22 mouse cellular contexts compared by ENCODE assay signal in genomic region chr10:51941192-51941591, GRCm38 (mm10).
"Had no signal": no experiment of that assay in that cellular context is flagged by ENCODE, and none has a peak within 500 bp of the region (broad histone marks: within the 10 kb centered on the region; RNA-seq: fewer than 3 reads in every experiment).

No protein-coding gene starts in this region.

- H3K4me3 ChIP-seq: lung, embryonic 15.5 days; megakaryocyte, embryonic 14.5 days; midbrain, embryonic 12.5 days; myocyte; neural tube, embryonic 13.5 days; neural tube, embryonic 15.5 days had no signal

- H3K36me3 ChIP-seq: lung, embryonic 15.5 days; midbrain, embryonic 12.5 days; neural tube, embryonic 13.5 days; neural tube, embryonic 15.5 days had no signal

- H3K4me2 ChIP-seq: lung, embryonic 15.5 days; midbrain, embryonic 12.5 days; neural tube, embryonic 13.5 days; neural tube, embryonic 15.5 days had no signal

- H3K27me3 ChIP-seq: lung, embryonic 15.5 days; megakaryocyte, embryonic 14.5 days; midbrain, embryonic 12.5 days; neural tube, embryonic 13.5 days; neural tube, embryonic 15.5 days had no signal

- H3K9me3 ChIP-seq: lung, embryonic 15.5 days; midbrain, embryonic 12.5 days; neural tube, embryonic 13.5 days; neural tube, embryonic 15.5 days had no signal

- H3K9ac ChIP-seq: liver, postnatal 0 days; lung, embryonic 15.5 days; midbrain, embryonic 12.5 days; neural tube, embryonic 13.5 days; neural tube, embryonic 15.5 days had no signal

- H3K4me1 ChIP-seq: lung, embryonic 15.5 days; megakaryocyte, embryonic 14.5 days; midbrain, embryonic 12.5 days; neural tube, embryonic 13.5 days had no signal

- DNase-seq: liver, postnatal 0 days; lung, adult 2 months; lung, postnatal 14 days; lung, postnatal 36 days; midbrain, embryonic 14.5 days; retina, postnatal 1 day; right cerebral cortex, adult 18-20 months; right cerebral cortex, postnatal 25 days; right cerebral cortex, postnatal 4 days; spleen, adult 18-20 months; thymus, adult 18-20 months; thymus, postnatal 14 days; thymus, postnatal 36 days had no signal

- H3K27ac ChIP-seq: lung, embryonic 15.5 days; macrophage; midbrain, embryonic 12.5 days; neural tube, embryonic 13.5 days; neural tube, embryonic 15.5 days had no signal

- ATAC-seq: liver, postnatal 0 days; lung, postnatal 0 days; midbrain, embryonic 16.5 days had no signal
